Mouse (Mus musculus) heart, embryonic 13.5 days (tissue): Measurements from ENCODE around the gene Ccdc82. TPM values are rescaled to one million over a fixed set of nuclear protein-coding genes. Genes with fewer than 3 reads are reported as not detected.

Source experiments
- ATAC-seq: fragments of 200-750 bp; cut with Nextera tagmentation; 2 replicates; pipeline ENCODE4 v1.8.0; 2017; ENCODE audit warnings: moderate TSS enrichment; ENCODE audit not compliant: insufficient number of reproducible peaks, low FRiP score, low TSS enrichment; ENCODE audit errors: extremely low read depth
- H3K27ac ChIP-seq: fragments of 300-500 bp; sonication (generic); replicated peaks from 2 replicates; pipeline ENCODE4 v1.5.1; 2015; ENCODE audit warnings: moderate library complexity, mild to moderate bottlenecking, inconsistent platforms
- H3K27me3 ChIP-seq: fragments of 300-500 bp; sonication (generic); replicated peaks from 2 replicates; pipeline ENCODE4 v1.6.1; 2015; ENCODE audit warnings: mild to moderate bottlenecking, inconsistent platforms
- H3K36me3 ChIP-seq: fragments of 300-500 bp; sonication (generic); 2 replicates; pipeline ENCODE4 v1.6.1; 2015; ENCODE audit warnings: mild to moderate bottlenecking, inconsistent platforms
- H3K4me1 ChIP-seq: fragments of 300-500 bp; sonication (generic); 2 replicates; pipeline ENCODE4 v1.6.1; 2015; ENCODE audit warnings: inconsistent platforms
- H3K4me2 ChIP-seq: fragments of 300-500 bp; sonication (generic); 2 replicates; pipeline ENCODE4 v1.6.1; 2015; ENCODE audit warnings: inconsistent platforms, mild to moderate bottlenecking, moderate library complexity
- H3K4me3 ChIP-seq: fragments of 300-500 bp; sonication (generic); 2 replicates; pipeline ENCODE4 v1.5.1; 2015; ENCODE audit warnings: moderate library complexity, mild to moderate bottlenecking, inconsistent platforms
- H3K9ac ChIP-seq: fragments of 300-500 bp; sonication (generic); 2 replicates; pipeline ENCODE4 v1.6.1; 2015; ENCODE audit warnings: inconsistent platforms, mild to moderate bottlenecking, moderate library complexity
- H3K9me3 ChIP-seq: fragments of 300-500 bp; sonication (generic); 2 replicates; pipeline ENCODE4 v1.6.1; 2016; ENCODE audit warnings: inconsistent platforms
- WGBS: fragments of 180-500 bp; shearing (Covaris S2); methylation state at CpG from one replicate; pipeline ENCODE4 v1.1.7; 2015; ENCODE audit warnings: mixed read lengths; 5-methylcytosine and 5-hydroxymethylcytosine counted together
- polyA plus RNA-seq: library from polyadenylated mRNA; unstranded; fragments of >200 nt; fragmentation: Nextera tagmentation; extraction: Ambion mirVana; gene quantifications from 2 replicates; pipeline ENCODE4 v1.2.1, GENCODE M21; 2015

The Ccdc82 gene
- polyA plus RNA-seq, 1 experiment from 2014 or later = 6.3 TPM

- Histone ChIP-seq H3K9ac (no peak overlapping the region), H3K4me2 (no peak overlapping the region), H3K9me3 (no peaks in the 10 kb centered on the region), H3K27me3 (no peaks in the 10 kb centered on the region), H3K36me3 (no peaks in the 10 kb centered on the region), H3K27ac (no peak overlapping the region), H3K4me1 (peaks cover 70% of the 10 kb centered on the region), H3K4me3 (no peak overlapping the region)
- ATAC-seq = no peak
- WGBS = 83% methylated on average over 2 of the region's 2 CpGs
Measured at GRCm38 (mm10) chr9:13313923-13314322, 67.2 kb downstream of the Ccdc82 start.

DNA sequence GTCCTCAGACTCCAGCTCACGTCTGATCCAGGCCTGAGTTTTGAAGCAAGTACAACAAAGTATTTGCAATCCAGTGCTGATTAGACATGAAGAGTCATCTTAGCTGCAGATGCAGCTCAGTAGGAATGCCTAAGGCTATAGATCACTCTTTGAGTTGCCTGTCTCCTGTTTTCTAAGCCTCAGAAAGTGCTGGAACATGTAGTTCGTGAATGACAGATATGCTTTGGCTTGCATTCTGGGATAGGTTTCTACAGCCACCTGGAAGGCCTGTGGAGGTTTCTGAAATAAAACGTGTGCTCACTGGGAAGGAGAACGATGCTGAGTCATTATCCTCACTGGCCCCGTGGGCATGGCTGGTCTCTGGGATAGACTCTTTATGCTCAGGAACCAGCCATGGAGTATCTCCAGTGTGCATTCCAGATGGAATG is 67.8 kb downstream of the Ccdc82 start:
- WGBS = 52% methylated on average over 5 of the region's 5 CpGs
- H3K9ac ChIP-seq = no peak overlapping the region
- no peak for ATAC-seq
- H3K36me3 ChIP-seq = no peaks in the 10 kb centered on the region
- no peaks in the 10 kb centered on the region for H3K27me3 ChIP-seq
- H3K4me2 ChIP-seq = no peak overlapping the region
- no peaks in the 10 kb centered on the region for H3K9me3 ChIP-seq
- H3K27ac ChIP-seq = peak overlapping the region; percentile 30
- peaks cover 67% of the 10 kb centered on the region for H3K4me1 ChIP-seq
- no peak overlapping the region for H3K4me3 ChIP-seq

DNA sequence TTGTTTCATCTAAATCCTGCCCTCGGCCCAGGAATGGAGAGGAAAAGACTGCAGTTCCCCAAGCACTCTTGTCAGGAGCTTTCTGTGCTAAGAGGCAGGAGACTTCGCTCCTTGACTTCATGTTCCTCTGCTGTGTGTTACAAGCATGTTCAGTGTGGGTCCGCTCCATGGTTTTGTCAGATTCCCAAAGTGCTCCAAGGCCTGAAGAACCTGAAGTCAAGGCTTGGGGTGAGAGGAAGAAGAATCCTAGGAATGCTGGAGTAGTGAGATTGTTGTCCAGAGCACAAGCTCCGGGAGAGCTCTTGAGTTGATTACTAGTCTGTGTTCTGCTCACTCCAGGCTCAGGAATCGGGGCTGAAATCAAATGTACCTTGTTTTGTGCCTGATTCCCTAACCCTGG is 68.6 kb downstream of the Ccdc82 start:
- peak overlapping the region; percentile 60 for H3K27ac ChIP-seq
- no peak overlapping the region; the same call in 1 of the 2 replicates for H3K9ac ChIP-seq
- no peaks in the 10 kb centered on the region for H3K27me3 ChIP-seq
- no peaks in the 10 kb centered on the region for H3K36me3 ChIP-seq
- H3K9me3 ChIP-seq = no peaks in the 10 kb centered on the region
- 44% methylated on average over 5 of the region's 5 CpGs for WGBS
- H3K4me3 ChIP-seq = no peak overlapping the region
- H3K4me2 ChIP-seq = peak overlapping the region; percentile 31
- peaks cover 66% of the 10 kb centered on the region for H3K4me1 ChIP-seq
- no peak for ATAC-seq

- Histone ChIP-seq H3K9ac (no peak overlapping the region), H3K4me2 (no peak overlapping the region), H3K36me3 (no peaks in the 10 kb centered on the region), H3K27me3 (no peaks in the 10 kb centered on the region), H3K9me3 (no peaks in the 10 kb centered on the region), H3K27ac (no peak overlapping the region), H3K4me1 (peaks cover 68% of the 10 kb centered on the region), H3K4me3 (no peak overlapping the region)
- 87% methylated on average over 2 of the region's 2 CpGs for WGBS
- ATAC-seq = no peak
Measured at GRCm38 (mm10) chr9:13319566-13319965, 72.8 kb downstream of the Ccdc82 start.

DNA sequence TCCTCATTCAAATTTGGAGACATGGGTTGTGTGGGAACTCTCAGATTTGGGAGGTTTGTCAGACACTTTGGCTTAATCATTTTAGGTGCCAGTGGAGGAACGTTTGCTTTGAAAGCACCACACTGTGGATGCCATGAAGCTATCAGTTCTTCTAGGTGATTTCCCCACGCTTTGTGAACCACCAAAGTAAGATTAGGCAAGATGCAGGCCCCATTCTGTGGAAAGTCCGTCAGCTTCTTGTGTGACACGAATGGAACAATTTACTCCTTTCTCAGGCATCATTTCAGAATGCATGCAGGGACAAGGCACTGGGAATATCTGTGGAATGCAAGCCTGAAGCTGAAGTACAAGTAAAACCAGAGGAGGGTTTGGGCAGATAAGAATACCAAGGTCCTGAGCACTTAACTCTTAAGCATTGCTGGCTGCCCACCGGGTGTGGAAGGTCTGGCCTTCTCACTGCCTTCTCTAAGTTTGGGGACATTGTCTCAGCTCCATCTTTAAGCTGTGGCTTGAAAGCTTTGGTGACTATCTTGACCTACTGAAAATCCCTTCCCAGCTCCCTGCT is 74.1 kb downstream of the Ccdc82 start:
- 35% methylated on average over 5 of the region's 5 CpGs for WGBS

DNA sequence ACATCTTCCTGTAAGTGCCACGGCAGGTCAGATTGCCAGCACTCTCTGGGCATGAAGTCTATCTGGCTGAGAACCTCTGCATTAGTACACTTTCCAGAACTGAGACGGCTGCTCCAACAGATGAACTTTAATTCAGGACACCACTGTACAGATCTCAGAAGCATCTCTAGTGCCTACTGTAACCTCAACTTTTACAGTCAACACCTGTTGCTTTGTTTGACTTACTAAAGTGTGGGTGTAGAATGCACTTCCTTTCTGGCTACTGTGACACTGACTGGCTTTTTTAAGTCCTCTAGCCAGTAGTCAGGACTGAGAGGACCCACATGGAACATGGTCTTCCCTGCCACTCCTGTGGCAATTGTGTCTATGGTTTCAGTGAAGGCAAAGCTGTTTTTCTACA is 76.3 kb downstream of the Ccdc82 start:
- no peak for ATAC-seq
- 0 out of 2 replicates have a peak overlapping the region, but pooled peaks have one; percentile 15 for H3K9ac ChIP-seq
- 50% methylated on average over 2 of the region's 2 CpGs for WGBS
- peaks cover 41% of the 10 kb centered on the region for H3K4me1 ChIP-seq
- H3K27me3 ChIP-seq = no peaks in the 10 kb centered on the region
- no peaks in the 10 kb centered on the region for H3K36me3 ChIP-seq
- H3K27ac ChIP-seq = peak overlapping the region; percentile 80
- no peak overlapping the region for H3K4me2 ChIP-seq
- no peaks in the 10 kb centered on the region for H3K9me3 ChIP-seq
- no peak overlapping the region for H3K4me3 ChIP-seq

More for the DNA sequence above, 74.1 kb downstream of the Ccdc82 start:
- no peak for ATAC-seq
- peak overlapping the region; percentile 44 for H3K27ac ChIP-seq
- H3K4me3 ChIP-seq = no peak overlapping the region
- no peaks in the 10 kb centered on the region for H3K27me3 ChIP-seq
- peaks cover 55% of the 10 kb centered on the region for H3K4me1 ChIP-seq
- H3K9me3 ChIP-seq = no peaks in the 10 kb centered on the region
- H3K4me2 ChIP-seq = no peak overlapping the region
- no peaks in the 10 kb centered on the region for H3K36me3 ChIP-seq
- no peak overlapping the region for H3K9ac ChIP-seq

DNA sequence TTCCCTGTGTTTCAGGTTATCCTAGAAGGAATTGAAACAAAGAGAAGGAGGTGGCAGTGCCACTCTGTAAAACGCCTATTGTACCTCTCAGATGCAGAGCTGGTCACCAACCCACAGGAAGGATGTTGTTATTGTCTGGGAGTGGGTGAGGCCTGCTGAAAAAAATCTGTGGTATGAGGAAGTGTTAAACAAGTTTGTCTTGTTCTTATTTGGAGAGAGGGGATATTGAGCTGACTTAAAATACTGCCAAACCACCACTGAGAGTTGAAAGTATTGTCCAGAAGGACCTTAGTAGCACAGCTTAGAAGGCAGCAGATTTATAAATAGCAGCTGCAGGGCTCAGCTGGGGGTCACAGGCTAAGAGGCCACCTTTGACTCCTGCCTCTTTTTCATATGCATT is 76.9 kb downstream of the Ccdc82 start:
- no peaks in the 10 kb centered on the region for H3K27me3 ChIP-seq
- WGBS = 11% methylated on average over 1 of the region's 1 CpGs
- peaks cover 41% of the 10 kb centered on the region for H3K4me1 ChIP-seq
- no peak overlapping the region for H3K4me3 ChIP-seq
- H3K36me3 ChIP-seq = no peaks in the 10 kb centered on the region
- ATAC-seq = no peak
- peak overlapping the region; percentile 15; the same call in 1 of the 2 replicates for H3K9ac ChIP-seq
- peak overlapping the region; percentile 80 for H3K27ac ChIP-seq
- peak overlapping the region; percentile 12; the same call in 1 of the 2 replicates for H3K4me2 ChIP-seq
- no peaks in the 10 kb centered on the region for H3K9me3 ChIP-seq

Other genes with a start within 250 kb of the Ccdc82 start
- 7.8 and 8.2 TPM in 2 replicates for gene Jrkl, start 1.1 kb upstream of the Ccdc82 start, polyA plus RNA-seq
- 9.5 and 9.8 TPM in 2 replicates for gene Maml2, start 51.0 kb downstream of the Ccdc82 start, polyA plus RNA-seq
- not detected in 2 replicates for gene Gm17571, start 199.8 kb downstream of the Ccdc82 start, polyA plus RNA-seq